Mouse (Mus musculus) left cerebral cortex, adult 8-10 months (tissue): ENCODE data around the gene Pla2g4e. TPM values are rescaled to one million over a fixed set of nuclear protein-coding genes. Genes with fewer than 3 reads are reported as not detected.
A peak's percentile ranks its signal among the peaks of the same experiment; 100 is the strongest.

Experiments used
- DNase-seq, 2 experiments: peaks; one replicate each; pipeline ENCODE4 v3.0.0; 2022; ENCODE audit warnings: low spot score in 2 of 2
- total RNA-seq, 4 experiments: library from RNA; stranded (reverse); gene quantifications; 2 replicates each; pipeline ENCODE4 v1.2.4; 2022

The Pla2g4e gene
- total RNA-seq, 4 experiments from 2014 or later = 21.3 to 26.6 (median 22.6) TPM

GRCm38 (mm10) chr2:120124946-120125345 lies 120.2 kb downstream of the Pla2g4e start:
- no peak for DNase-seq

GRCm38 (mm10) chr2:120124096-120124495 lies 121.0 kb downstream of the Pla2g4e start:
- peak in 1 of 2 experiments; percentile 24 for DNase-seq

DNA sequence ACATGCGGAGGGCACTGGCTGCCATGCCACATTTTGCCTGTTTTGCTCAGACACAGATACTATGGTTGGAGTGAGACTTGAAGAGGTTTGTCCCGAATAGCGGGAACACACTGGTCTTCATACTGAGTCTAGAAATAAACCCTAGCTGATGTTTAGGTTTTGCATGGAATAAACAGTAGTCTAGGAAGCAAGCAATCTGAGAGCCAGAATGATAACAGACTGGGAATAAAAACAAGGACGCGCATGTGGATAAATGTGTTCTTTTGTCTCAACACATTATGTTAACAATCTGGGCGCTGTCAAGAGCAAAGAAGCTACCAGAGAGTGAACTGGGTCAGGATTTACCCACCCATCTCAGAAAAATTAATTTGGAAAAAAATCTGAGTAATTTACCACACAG lies 122.2 kb downstream of the Pla2g4e start:
- DNase-seq = no peak

- no peak for DNase-seq
These were observed 127.8 kb downstream of the Pla2g4e start for GRCm38 (mm10) chr2:120117346-120117745.

Other genes with a start within 250 kb of the Pla2g4e start
- gene Jmjd7, start 217.9 kb downstream of the Pla2g4e start, total RNA-seq = 1 to 10 TPM; 3.6 to 4.6 (median 4.2) TPM
- gene Gm28042, start 217.8 kb downstream of the Pla2g4e start, total RNA-seq = 1 to 10 TPM in 3 of 4 experiments, under 1 TPM in 1; 0.50 to 2.6 (median 1.3) TPM
- gene Pla2g4b, start 211.9 kb downstream of the Pla2g4e start, total RNA-seq = 1 to 10 TPM; 1.1 to 4.3 (median 2.1) TPM
- gene Ehd4, start 90.7 kb downstream of the Pla2g4e start, total RNA-seq = 10 to 100 TPM; 13.5 to 20.3 (median 16.0) TPM
- gene Pla2g4d, start 43.9 kb upstream of the Pla2g4e start, total RNA-seq = not detected
- gene Pla2g4f, start 68.8 kb upstream of the Pla2g4e start, total RNA-seq = not detected
- 10 to 100 TPM; 64.7 to 71.1 (median 69.0) TPM for gene Vps39, start 107.8 kb upstream of the Pla2g4e start, total RNA-seq
- gene Ganc, start 158.6 kb upstream of the Pla2g4e start, total RNA-seq = 10 to 100 TPM; 14.2 to 18.3 (median 16.2) TPM
- gene Tmem87a, start 158.8 kb upstream of the Pla2g4e start, total RNA-seq = 10 to 100 TPM; 36.3 to 37.0 (median 36.4) TPM
- 10 to 100 TPM in 1 of 4 experiments, 1 to 10 TPM in 3; 3.5 to 12.5 (median 5.0) TPM for gene Capn3, start 210.7 kb upstream of the Pla2g4e start, total RNA-seq